Mouse (Mus musculus) liver, adult (tissue): ENCODE data around the gene Agmo.

Experiments
- GATA4 ChIP-seq: IDR thresholded peaks from 2 replicates; pipeline ENCODE4 v1.6.1; 2014; ENCODE audit warnings: mild to moderate bottlenecking, low read length; ENCODE audit not compliant: insufficient replicate concordance

The Agmo gene

DNA sequence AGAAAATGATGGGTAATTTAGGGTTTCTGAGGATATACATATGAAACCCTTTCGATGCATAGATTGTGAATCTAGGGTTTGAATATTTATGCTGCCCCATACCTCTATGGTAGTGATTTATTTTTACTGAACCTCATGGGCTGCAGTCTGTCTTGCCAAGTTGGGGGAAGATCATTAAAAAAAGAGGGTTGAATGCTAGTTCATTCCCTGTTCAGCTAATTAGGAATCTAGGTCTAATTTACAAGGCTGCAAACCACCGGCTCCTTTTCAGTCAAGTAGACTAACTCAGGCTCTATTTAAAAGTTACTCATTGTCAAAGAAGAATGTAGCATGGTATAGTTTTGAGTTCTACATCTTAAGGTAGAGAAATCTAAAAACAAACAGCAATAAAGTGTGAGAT lies 266.4 kb downstream of the Agmo start:
- no peak for TF ChIP-seq GATA4

DNA sequence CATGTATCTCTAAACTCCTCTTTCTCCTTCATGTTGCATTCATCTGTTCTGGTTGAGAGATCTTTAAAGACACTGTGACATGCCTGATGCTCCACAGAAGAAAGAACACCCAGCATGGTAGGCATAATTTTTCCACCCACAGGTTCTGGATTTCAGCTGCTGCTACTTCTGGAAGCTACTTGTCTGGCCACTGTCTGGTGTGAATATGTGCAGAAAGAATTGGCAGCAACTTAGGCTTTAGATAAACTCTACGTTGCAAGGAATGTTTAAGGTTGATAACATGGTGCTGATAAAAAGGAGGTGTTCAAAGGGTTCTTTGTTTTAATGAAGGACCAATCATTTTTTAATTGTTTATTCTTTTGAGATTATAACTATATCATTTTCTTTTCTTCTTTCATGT lies 280.3 kb downstream of the Agmo start:
- TF ChIP-seq GATA4, result no peak

DNA sequence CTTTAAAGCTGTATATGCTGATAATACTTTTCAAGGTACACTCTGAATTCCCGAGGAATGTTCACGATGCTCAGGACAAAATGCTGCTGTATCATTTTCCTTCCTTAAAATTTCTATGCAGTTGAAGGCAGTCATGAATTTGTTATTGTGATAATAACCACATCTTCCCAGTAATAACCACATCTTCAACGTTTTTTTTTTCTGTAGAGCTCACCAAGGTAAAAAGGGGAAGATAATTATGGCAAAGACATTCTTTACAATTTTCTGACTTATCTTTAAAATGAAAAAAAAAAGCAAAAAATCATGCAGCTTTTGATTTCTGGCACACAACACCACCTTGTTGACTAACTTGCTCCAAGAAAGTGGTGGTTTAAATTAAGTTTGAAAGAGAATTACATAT lies 283.2 kb downstream of the Agmo start:
- TF ChIP-seq GATA4, result no peak

DNA sequence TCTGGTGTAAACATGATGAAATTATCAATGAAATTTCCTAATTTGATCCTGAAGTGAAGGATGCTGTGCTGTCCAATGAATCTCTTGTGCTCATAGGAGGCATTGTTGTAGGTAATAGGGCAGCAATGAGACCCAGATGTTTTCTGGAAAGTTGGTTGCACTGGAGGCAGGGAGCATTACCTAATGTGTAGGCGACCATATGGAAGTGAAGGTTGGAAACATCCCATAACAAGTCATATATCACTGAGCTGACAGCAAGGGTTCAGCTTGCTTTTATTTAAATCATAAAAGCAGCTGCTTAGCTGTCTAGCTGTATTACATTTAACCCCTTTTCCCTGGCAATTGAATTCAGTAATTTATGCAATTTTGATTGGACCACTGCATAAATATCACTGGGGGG lies 299.6 kb downstream of the Agmo start:
- TF ChIP-seq GATA4, result no peak

DNA sequence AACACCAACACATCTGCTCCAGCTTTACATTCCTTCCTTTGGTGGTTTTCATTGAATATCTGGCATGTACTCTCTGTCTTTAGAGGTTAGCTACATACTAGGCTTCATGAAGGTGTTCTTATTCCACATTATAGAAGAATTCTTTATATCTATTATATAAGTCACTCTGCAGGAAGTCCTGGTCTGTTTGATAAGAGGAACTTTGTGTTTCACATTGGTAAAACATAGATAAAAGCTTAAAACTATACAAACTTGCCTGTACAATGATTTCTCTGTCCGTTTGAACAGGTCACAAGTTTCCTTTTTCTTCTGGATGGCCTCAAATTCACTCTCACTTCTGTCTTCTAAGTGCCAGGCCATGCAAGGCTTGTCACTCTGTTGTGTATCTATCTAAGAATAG lies 316.8 kb downstream of the Agmo start:
- TF ChIP-seq GATA4, result no peak

DNA sequence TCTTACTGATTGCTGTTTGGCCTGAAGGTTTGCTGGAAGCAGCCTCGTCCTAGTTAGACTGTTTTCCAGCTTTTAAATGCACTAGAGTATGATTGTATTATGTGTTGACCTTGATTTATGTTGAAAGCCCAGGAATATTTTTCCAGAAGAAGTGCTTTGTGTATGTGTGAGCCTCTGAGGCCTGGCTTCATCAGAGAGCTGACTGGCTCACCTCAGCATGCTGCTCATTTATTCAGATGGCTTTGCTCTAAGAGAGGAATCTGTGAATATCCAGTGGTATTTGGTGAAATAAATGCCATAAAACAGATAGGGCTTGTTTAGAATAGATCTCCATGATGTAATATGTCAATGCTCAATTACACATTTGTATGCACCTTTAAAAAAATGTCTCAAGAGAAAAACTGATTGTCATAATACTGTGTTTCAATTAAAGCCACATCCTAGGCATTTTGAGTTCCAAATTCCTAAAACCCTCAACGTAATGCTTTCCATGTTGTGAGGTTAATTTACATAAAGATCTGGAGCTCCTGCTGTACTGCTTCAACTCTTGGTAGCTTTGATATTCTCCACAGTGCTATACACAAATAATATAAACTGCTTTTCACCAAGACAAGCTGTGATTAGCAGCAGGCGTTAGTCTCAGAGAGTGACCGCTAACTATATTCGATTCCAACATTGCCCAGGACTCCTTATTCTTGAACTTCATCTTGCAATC lies 324.6 kb downstream of the Agmo start:
- no peak for TF ChIP-seq GATA4

DNA sequence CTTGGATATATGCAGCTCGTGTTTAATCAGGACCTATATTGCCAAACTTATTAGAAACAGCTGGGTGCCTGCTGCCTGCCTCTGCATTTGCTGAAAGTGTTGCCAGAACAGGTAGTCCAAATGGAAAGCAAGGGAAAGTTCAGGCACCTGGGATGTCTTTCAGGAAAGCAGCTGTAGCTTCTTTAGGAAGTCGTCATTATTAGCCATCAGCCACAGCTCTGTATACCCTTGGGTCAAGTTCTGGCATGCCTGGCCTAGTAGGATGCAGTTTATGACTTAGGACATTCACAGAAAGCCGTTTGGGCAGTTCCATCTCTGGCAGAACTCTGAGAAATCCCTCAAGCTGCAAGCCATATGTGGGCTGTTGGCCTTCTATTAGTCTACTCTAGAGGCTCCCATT lies 330.5 kb downstream of the Agmo start:
- TF ChIP-seq GATA4, result no peak

DNA sequence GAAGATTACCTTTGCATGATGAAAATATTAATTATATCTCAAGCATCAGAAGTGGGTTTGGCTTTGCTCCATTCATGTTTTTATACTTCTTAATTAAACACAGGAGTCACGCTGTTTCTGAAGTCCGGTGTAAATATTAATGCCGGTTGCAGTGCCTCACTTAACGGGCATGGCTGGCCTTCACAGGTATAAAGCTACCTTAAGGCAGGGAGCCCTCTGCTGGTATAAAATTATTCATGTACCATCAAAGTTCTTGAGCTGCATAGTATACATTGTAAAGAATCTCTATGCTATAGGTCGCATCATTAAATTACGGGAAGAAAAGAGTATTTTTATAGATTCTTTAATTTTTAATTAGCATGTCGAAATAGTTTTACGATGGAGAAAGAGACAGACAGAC lies 341.3 kb downstream of the Agmo start:
- no peak for TF ChIP-seq GATA4

DNA sequence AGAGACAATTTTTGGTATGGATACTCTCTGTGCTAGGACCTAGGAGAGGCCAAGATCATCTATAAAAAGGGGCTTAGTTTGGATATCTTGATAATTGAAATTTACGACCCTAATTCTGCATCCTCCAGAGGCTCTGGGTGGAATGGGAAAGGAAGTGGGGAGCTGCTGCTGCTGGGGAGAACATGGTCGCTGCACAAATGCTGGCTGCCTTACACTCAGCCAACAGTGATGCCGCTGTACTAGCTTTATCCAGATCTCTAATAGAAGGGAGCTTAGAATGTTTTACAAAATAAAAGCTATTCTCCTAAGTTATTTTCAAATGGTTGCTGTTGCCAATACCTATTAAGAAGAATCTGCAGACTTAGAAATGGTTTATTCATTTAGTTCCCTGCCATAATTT lies 351.4 kb downstream of the Agmo start:
- TF ChIP-seq GATA4, result no peak

DNA sequence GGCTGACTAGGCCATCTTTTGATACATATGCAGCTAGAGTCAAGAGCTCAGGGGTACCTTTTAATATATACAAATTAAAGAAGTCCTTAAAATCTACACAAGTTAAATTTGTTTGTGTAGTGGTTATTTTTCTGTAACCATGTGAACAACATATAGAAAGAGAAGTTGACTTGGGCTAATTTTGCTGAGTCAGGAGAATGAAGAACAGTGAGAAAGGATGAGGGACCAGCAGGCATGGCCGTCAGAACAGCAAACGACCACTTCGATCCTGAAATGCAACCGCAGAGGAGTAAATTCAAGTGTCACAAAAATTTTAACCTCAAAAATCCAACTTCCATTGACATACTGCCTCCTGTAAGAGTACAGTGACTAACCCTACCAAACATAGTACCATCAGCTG lies 371.4 kb downstream of the Agmo start:
- no peak for TF ChIP-seq GATA4

DNA sequence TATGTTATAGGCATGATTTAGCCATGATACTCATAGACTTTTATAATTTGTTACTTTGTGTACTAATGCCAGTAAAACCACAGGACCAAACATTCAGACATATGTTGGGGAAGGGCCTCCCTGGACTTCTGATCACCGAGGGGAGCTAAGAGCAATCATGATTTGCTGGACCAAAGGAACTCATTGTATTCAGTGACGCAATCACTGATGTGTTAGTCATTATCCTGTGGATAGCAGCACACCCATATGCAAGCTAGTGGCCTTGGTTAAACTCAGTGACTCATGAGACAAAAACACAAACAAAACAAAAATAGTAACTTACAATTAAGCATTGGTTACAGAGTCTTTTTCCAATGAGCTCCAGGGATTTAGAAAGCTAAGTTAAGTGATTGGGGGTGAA lies 373.3 kb downstream of the Agmo start:
- TF ChIP-seq GATA4, result no peak

DNA sequence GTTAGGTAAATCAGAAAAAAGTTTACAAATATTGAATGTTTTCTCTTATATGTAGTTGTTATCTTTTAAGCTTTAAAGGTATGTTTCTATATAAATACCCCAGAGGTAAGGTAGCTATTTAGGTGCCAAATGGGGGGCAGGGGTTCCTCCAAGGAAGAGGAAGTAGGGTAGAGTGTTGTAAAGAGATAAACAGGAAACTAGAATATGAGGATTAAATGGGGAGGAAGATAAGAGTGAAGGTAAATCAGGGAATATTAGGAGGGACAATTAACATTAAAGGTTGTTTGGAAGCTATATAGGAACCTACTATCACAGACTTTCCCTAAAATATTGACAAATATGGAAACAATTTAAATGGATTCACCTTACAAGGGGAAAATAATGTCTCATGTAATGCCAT lies 382.6 kb downstream of the Agmo start:
- no peak for TF ChIP-seq GATA4
